Mouse (Mus musculus) limb, embryonic 14.5 days (tissue): ENCODE results near the gene Nkd1. TPM values are rescaled to one million over a fixed set of nuclear protein-coding genes. Genes with fewer than 3 reads are reported as not detected.

Experiments used
- ATAC-seq: fragments of 200-750 bp; cut with Nextera tagmentation; 2 replicates; pipeline ENCODE4 v1.8.0; 2017; ENCODE audit warnings: low read depth, moderate number of reproducible peaks, moderate TSS enrichment; ENCODE audit not compliant: low FRiP score
- DNase-seq: peaks from one replicate; pipeline ENCODE4 v3.0.0-alpha.2; 2015; ENCODE audit warnings: low spot score
- H3K27ac ChIP-seq: fragments of 300-500 bp; sonication (generic); replicated peaks from 2 replicates; pipeline ENCODE4 v1.5.1; 2014; ENCODE audit warnings: low read depth, mild to moderate bottlenecking, low read length, moderate library complexity, mixed read lengths
- H3K27me3 ChIP-seq: fragments of 300-500 bp; sonication (generic); 2 replicates; pipeline ENCODE4 v1.6.1; 2014; ENCODE audit warnings: low read length, mixed read lengths; ENCODE audit not compliant: control insufficient read depth, insufficient read depth
- H3K36me3 ChIP-seq: fragments of 300-500 bp; sonication (generic); 2 replicates; pipeline ENCODE4 v1.6.1; 2014; ENCODE audit warnings: mild to moderate bottlenecking, low read length, moderate library complexity, mixed read lengths; ENCODE audit not compliant: control insufficient read depth, insufficient read depth
- H3K4me1 ChIP-seq: fragments of 300-500 bp; sonication (generic); 2 replicates; pipeline ENCODE4 v1.6.1; 2014; ENCODE audit warnings: antibody characterized with exemption, low read length, mixed read lengths; ENCODE audit not compliant: control insufficient read depth, insufficient read depth
- H3K4me2 ChIP-seq: fragments of 300-500 bp; sonication (generic); replicated peaks from 2 replicates; pipeline ENCODE4 v1.6.1; 2014; ENCODE audit warnings: low read depth, mild to moderate bottlenecking, low read length, moderate library complexity; ENCODE audit not compliant: severe bottlenecking
- H3K4me3 ChIP-seq: fragments of 300-500 bp; sonication (generic); replicated peaks from 2 replicates; pipeline ENCODE4 v1.5.1; 2014; ENCODE audit warnings: low read length
- H3K9ac ChIP-seq: fragments of 300-500 bp; sonication (generic); 2 replicates; pipeline ENCODE4 v1.6.1; 2014; ENCODE audit warnings: mild to moderate bottlenecking, low read depth, low read length, moderate library complexity; ENCODE audit not compliant: severe bottlenecking
- H3K9me3 ChIP-seq: fragments of 300-500 bp; sonication (generic); 2 replicates; pipeline ENCODE4 v1.6.1; 2016; ENCODE audit warnings: low read length; ENCODE audit not compliant: control insufficient read depth
- POLR2A ChIP-seq: fragments of 200-500 bp; IDR thresholded peaks from 2 replicates; pipeline ENCODE4 v1.8.0; 2012; ENCODE audit warnings: inconsistent platforms, mild to moderate bottlenecking, moderate library complexity, borderline replicate concordance; ENCODE audit not compliant: insufficient read depth, insufficient read length; ENCODE audit errors: extremely low read depth
- WGBS: fragments of 180-500 bp; shearing (Covaris S2); extraction: QIAGEN DNeasy Blood & Tissue Kit; methylation state at CpG from one replicate; pipeline ENCODE4 v1.1.7; 2014; 5-methylcytosine and 5-hydroxymethylcytosine counted together
- polyA plus RNA-seq, 2 experiments: library from polyadenylated mRNA; depleted of rRNA in 1 of 2; stranded (reverse) in 1 of 2; unstranded in 1 of 2; fragments of >200 nt; fragmentation: Nextera tagmentation in 1 of 2; extraction: Ambion mirVana in 1 of 2; gene quantifications; 2 replicates each; pipeline versions ENCODE4 v1.2.1 to v1.2.3; 2012 to 2014

The Nkd1 gene
- polyA plus RNA-seq, 2 experiments = 48.6 to 53.9 TPM

- no peak overlapping the region for H3K4me2 ChIP-seq
- no peaks in the 10 kb centered on the region for H3K27me3 ChIP-seq
- peaks cover 8% of the 10 kb centered on the region for H3K4me1 ChIP-seq
- ATAC-seq (no peak), DNase-seq (no peak)
- no peak overlapping the region for H3K4me3 ChIP-seq
- TF ChIP-seq POLR2A = no peak
- H3K9ac ChIP-seq = no peak overlapping the region
- H3K36me3 ChIP-seq = no peaks in the 10 kb centered on the region
- H3K27ac ChIP-seq = no peak overlapping the region
- no peaks in the 10 kb centered on the region for H3K9me3 ChIP-seq
- 83% methylated on average over 8 of the region's 8 CpGs for WGBS
Measured at GRCm38 (mm10) chr8:88609036-88609435, 87.9 kb downstream of the Nkd1 start.

- no peak overlapping the region for H3K27ac ChIP-seq
- no peak for ATAC-seq
- no peak for DNase-seq
- H3K9me3 ChIP-seq = no peaks in the 10 kb centered on the region
- no peak overlapping the region for H3K9ac ChIP-seq
- no peak overlapping the region for H3K4me2 ChIP-seq
- no peaks in the 10 kb centered on the region for H3K27me3 ChIP-seq
- TF ChIP-seq POLR2A = no peak
- no peaks in the 10 kb centered on the region for H3K36me3 ChIP-seq
- 45% methylated on average over 6 of the region's 6 CpGs for WGBS
- no peak overlapping the region for H3K4me3 ChIP-seq
- no peaks in the 10 kb centered on the region for H3K4me1 ChIP-seq
Measured at GRCm38 (mm10) chr8:88610271-88610670, 89.1 kb downstream of the Nkd1 start.

DNA sequence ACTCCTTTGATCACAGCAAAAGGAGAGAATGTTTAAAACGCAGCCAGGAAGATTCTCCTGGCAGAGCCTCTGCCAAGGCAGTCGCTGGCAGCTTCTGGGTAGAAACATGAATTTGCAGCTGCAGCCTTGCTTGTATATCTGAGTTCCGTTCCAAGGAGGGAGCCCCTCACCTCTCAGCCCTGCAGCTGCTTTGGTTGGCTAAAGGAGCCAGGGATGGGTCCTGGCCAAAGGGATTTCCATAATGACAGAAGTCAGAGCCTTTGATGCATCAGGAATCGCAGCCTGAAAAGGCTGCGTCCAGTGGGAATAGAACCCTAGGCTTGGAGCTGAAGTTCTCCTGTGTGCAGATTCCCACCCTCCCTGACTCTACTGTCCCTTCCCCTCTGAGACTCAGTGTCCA lies 93.8 kb downstream of the Nkd1 start:
- 56% methylated on average over 5 of the region's 5 CpGs for WGBS
- TF ChIP-seq POLR2A = no peak
- H3K9me3 ChIP-seq = no peaks in the 10 kb centered on the region
- H3K27me3 ChIP-seq = no peaks in the 10 kb centered on the region
- H3K27ac ChIP-seq = no peak overlapping the region
- DNase-seq (no peak), ATAC-seq (no peak)
- no peak overlapping the region for H3K9ac ChIP-seq
- no peaks in the 10 kb centered on the region for H3K4me1 ChIP-seq
- H3K4me2 ChIP-seq = no peak overlapping the region
- no peak overlapping the region for H3K4me3 ChIP-seq
- no peaks in the 10 kb centered on the region for H3K36me3 ChIP-seq

DNA sequence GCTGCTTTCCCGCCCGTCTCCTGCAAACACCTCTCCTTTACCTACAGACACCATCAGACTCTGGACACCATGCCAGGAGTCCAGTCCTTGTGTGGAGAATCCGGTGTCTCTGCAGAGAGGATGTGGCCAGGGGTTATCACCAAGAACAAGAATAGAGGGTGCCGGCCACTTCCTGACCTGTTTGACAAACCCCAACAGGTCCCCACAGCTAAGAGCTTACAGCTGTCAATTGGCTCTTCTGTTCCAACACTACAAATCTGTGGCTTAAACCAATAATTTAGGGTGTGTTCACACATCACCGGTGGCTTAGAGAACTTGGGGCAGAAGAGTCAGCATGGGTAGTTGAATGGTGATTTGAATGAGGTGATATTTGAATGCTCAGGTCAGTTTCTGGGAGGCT lies 97.5 kb downstream of the Nkd1 start:
- no peaks in the 10 kb centered on the region for H3K9me3 ChIP-seq
- no peak for ATAC-seq
- DNase-seq = no peak
- no peaks in the 10 kb centered on the region for H3K4me1 ChIP-seq
- WGBS = 70% methylated on average over 5 of the region's 5 CpGs
- H3K4me2 ChIP-seq = no peak overlapping the region
- H3K27ac ChIP-seq = no peak overlapping the region
- H3K27me3 ChIP-seq = no peaks in the 10 kb centered on the region
- H3K9ac ChIP-seq = no peak overlapping the region
- H3K36me3 ChIP-seq = no peaks in the 10 kb centered on the region
- no peak for TF ChIP-seq POLR2A
- H3K4me3 ChIP-seq = no peak overlapping the region

DNA sequence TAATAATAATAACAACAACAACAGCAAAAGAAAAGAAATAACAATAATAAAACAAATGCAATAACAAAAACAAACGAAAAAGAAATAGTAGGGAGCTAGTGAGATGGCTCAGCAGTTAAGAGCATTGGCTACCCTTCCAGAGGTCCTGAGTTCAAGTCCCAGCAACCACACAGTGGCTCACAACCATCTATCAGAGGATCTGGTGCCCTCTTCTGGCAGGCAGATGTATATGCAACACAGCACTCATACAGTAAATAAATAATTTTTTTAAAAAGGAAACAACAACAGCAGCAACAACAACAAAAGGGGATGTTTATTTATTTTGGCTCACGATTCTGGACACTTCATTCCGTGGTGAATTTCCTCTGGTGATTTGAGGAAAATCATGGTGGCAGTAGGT lies 98.4 kb downstream of the Nkd1 start:
- DNase-seq (no peak), ATAC-seq (no peak)
- H3K36me3 ChIP-seq = no peaks in the 10 kb centered on the region
- WGBS = 68% methylated on average over 3 of the region's 3 CpGs
- no peak overlapping the region for H3K9ac ChIP-seq
- H3K4me1 ChIP-seq = no peaks in the 10 kb centered on the region
- H3K27me3 ChIP-seq = no peaks in the 10 kb centered on the region
- no peak overlapping the region for H3K4me2 ChIP-seq
- no peak overlapping the region for H3K4me3 ChIP-seq
- no peak overlapping the region for H3K27ac ChIP-seq
- TF ChIP-seq POLR2A = no peak
- H3K9me3 ChIP-seq = no peaks in the 10 kb centered on the region

DNA sequence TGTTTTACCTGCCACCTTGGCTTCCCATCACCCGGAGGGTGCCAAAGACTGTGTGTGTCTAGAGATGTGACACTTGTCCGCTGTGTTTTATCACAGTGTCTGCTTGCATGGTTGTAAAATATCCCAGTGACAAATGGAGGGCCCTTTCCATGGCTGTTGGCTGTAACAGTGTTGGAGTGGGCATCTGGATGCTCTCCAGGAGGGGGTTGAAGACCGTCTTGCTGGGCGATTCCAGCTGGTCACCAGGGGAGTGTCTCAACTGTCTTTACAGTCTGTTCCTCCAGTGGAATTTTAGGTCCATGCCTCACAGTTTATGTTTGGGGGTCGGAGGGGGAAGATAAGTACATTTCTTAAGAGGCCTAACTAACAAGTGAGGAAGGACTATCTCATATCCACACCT lies 99.8 kb downstream of the Nkd1 start:
- no peak for ATAC-seq
- no peak for DNase-seq
- no peak overlapping the region for H3K27ac ChIP-seq
- WGBS = 69% methylated on average over 5 of the region's 5 CpGs
- H3K27me3 ChIP-seq = no peaks in the 10 kb centered on the region
- no peak overlapping the region for H3K4me2 ChIP-seq
- no peak overlapping the region for H3K9ac ChIP-seq
- H3K4me1 ChIP-seq = no peaks in the 10 kb centered on the region
- no peaks in the 10 kb centered on the region for H3K36me3 ChIP-seq
- no peaks in the 10 kb centered on the region for H3K9me3 ChIP-seq
- no peak overlapping the region for H3K4me3 ChIP-seq
- TF ChIP-seq POLR2A = no peak
